Mouse (Mus musculus) myocyte (in vitro differentiated cells): ENCODE results near the gene Exosc3. TPM values are rescaled to one million over a fixed set of nuclear protein-coding genes. Genes with fewer than 3 reads are reported as not detected.
A peak's percentile ranks its signal among the peaks of the same experiment; 100 is the strongest.

ENCODE experiments used
- H3K27me3 ChIP-seq: one replicate; pipeline ENCODE4 v1.6.1; 2011; ENCODE audit not compliant: control insufficient read depth, insufficient read depth, insufficient read length
- H3K36me3 ChIP-seq: one replicate; pipeline ENCODE4 v1.6.1; 2011; ENCODE audit not compliant: control insufficient read depth, insufficient read depth
- H3K4me2 ChIP-seq: one replicate; pipeline ENCODE4 v1.6.1; 2011; ENCODE audit warnings: low read depth, control low read depth
- H3K4me3 ChIP-seq: one replicate; pipeline ENCODE4 v1.5.1; 2011; ENCODE audit warnings: mild to moderate bottlenecking, control low read depth, moderate library complexity
- H3K79me2 ChIP-seq: one replicate; pipeline ENCODE4 v1.6.1; 2011; ENCODE audit not compliant: control insufficient read depth, insufficient read depth
- H3ac ChIP-seq: one replicate; pipeline ENCODE4 v1.6.1; 2011; ENCODE audit not compliant: control insufficient read depth, insufficient read length
- CEBPB ChIP-seq: IDR thresholded peaks from 2 replicates; pipeline ENCODE4 v1.6.1; 2011; ENCODE audit warnings: mild to moderate bottlenecking, moderate library complexity; ENCODE audit not compliant: poor library complexity, insufficient read depth, severe bottlenecking
- E2F4 ChIP-seq: IDR thresholded peaks from one replicate; pipeline ENCODE4 v1.6.1; 2011; ENCODE audit warnings: mild to moderate bottlenecking, control low read depth, moderate library complexity; ENCODE audit not compliant: insufficient read depth
- MAX ChIP-seq: IDR thresholded peaks from one replicate; pipeline ENCODE4 v1.6.1; 2011; ENCODE audit warnings: low read depth, mild to moderate bottlenecking, control low read depth
- MYOD1 ChIP-seq, 3 experiments: IDR thresholded peaks; one replicate each; pipeline ENCODE4 v1.6.1; 2011; ENCODE audit warnings: control low read depth in 2 of 3, low read depth in 2 of 3, mild to moderate bottlenecking in 2 of 3, moderate library complexity in 1 of 3; ENCODE audit not compliant: insufficient read length in 2 of 3, control insufficient read depth in 1 of 3
- MYOG ChIP-seq, 3 experiments: IDR thresholded peaks; one replicate each; pipeline ENCODE4 v1.6.1; 2011; ENCODE audit warnings: control low read depth in 2 of 3, low read depth in 2 of 3, mild to moderate bottlenecking in 2 of 3; ENCODE audit not compliant: insufficient read length in 2 of 3, control insufficient read depth in 1 of 3, insufficient read depth in 1 of 3
- POLR2A ChIP-seq: IDR thresholded peaks from one replicate; pipeline ENCODE4 v1.6.1; 2011; ENCODE audit warnings: low read depth, mild to moderate bottlenecking, control low read depth, moderate library complexity; ENCODE audit not compliant: insufficient read length
- POLR2AphosphoS2 ChIP-seq: IDR thresholded peaks from one replicate; pipeline ENCODE4 v1.6.1; 2011; ENCODE audit warnings: low read depth, control low read depth; ENCODE audit not compliant: insufficient read length
- REST ChIP-seq: IDR thresholded peaks from one replicate; pipeline ENCODE4 v1.6.1; 2011; ENCODE audit warnings: mild to moderate bottlenecking, control low read depth, moderate library complexity; ENCODE audit not compliant: insufficient read depth, insufficient read length
- SRF ChIP-seq: IDR thresholded peaks from one replicate; pipeline ENCODE4 v1.6.1; 2011; ENCODE audit warnings: low read depth; ENCODE audit not compliant: control insufficient read depth, insufficient read length
- TCF12 ChIP-seq: IDR thresholded peaks from one replicate; pipeline ENCODE4 v1.6.1; 2011; ENCODE audit warnings: mild to moderate bottlenecking, control low read depth; ENCODE audit not compliant: poor library complexity, insufficient read depth, severe bottlenecking
- TCF3 ChIP-seq: IDR thresholded peaks from one replicate; pipeline ENCODE4 v1.6.1; 2011; ENCODE audit warnings: low read depth, control low read depth; ENCODE audit not compliant: insufficient read length
- USF1 ChIP-seq: IDR thresholded peaks from one replicate; pipeline ENCODE4 v1.6.1; 2011; ENCODE audit warnings: low read depth, mild to moderate bottlenecking, control low read depth, moderate library complexity
- polyA plus RNA-seq: library from polyadenylated mRNA; unstranded; fragments of >200 nt; fragmentation: generic; extraction: Trizol; gene quantifications from one replicate; pipeline ENCODE4 v1.2.1, GENCODE M21; 2012; ENCODE audit warnings: missing spikeins

The Exosc3 gene
- polyA plus RNA-seq, 1 experiment = 32.6 TPM

DNA sequence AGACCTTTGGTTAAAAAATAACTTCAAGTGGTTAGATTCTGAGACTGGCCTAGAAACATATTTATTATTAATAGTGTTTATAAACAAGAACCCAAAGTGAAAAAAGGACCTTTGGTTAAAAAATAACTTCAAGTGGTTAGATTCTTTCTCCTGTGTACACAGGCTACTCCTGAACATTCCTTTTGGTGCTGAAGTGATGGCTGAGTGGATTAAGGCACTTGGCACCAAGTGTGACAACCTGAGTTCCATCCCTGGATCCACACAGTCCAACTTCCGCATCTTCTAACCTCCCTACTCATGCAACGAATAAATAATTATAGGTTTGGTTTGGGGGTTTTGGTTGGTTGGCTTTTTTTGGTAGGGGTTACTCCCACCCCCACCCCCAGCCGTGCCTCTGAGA is 28.7 kb upstream of the Exosc3 start:
- H3K36me3 ChIP-seq = peaks cover 41% of the 10 kb centered on the region
- no peaks in the 10 kb centered on the region for H3K27me3 ChIP-seq
- no peaks in the 10 kb centered on the region for H3K79me2 ChIP-seq
- no peak overlapping the region for H3K4me3 ChIP-seq
- no peak overlapping the region for H3K4me2 ChIP-seq
- TF ChIP-seq POLR2AphosphoS2 (no peak), E2F4 (no peak), SRF (no peak), USF1 (no peak), MYOG (IDR thresholded peaks at IDR 0.05; ENCODE audit: control insufficient read depth in 1 of 3, insufficient read depth in 1 of 3, insufficient read length in 2 of 3, low read depth in 2 of 3) (no peak), MAX (no peak), TCF3 (no peak), TCF12 (no peak), CEBPB (no peak), POLR2A (no peak), REST (no peak), MYOD1 (IDR thresholded peaks at IDR 0.05; ENCODE audit: control insufficient read depth in 1 of 3, insufficient read length in 2 of 3, low read depth in 2 of 3) (no peak)
- no peak overlapping the region for H3ac ChIP-seq

DNA sequence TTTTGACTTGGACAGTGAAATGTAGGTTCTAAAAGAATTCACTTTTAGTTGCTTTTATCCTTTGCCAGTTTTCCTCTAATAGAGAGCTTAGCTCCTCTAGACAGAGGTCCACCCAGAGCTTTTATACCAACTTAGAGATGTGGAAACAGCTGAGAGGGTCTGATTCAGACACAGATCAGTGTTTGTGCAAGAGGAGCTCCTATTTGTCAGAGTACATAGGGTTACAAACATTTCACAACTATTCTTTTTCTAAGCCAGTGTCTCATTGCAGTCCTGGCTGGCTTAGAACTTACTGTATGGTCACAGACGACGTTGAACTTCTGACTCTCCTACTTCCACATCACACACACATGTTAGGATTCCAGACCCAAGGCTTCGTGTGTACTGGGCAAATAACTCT is 14.1 kb upstream of the Exosc3 start:
- H3K79me2 ChIP-seq = peaks cover 14% of the 10 kb centered on the region
- peaks cover 11% of the 10 kb centered on the region for H3K36me3 ChIP-seq
- TF ChIP-seq SRF = no peak
- no peak for TF ChIP-seq POLR2A
- no peak for TF ChIP-seq CEBPB
- TF ChIP-seq POLR2AphosphoS2 = no peak
- no peak for TF ChIP-seq MAX
- TF ChIP-seq MYOG (IDR thresholded peaks at IDR 0.05; ENCODE audit: control insufficient read depth in 1 of 3, insufficient read depth in 1 of 3, insufficient read length in 2 of 3, low read depth in 2 of 3) = no peak
- no peak for TF ChIP-seq REST
- no peak for TF ChIP-seq TCF12
- no peak for TF ChIP-seq E2F4
- no peak for TF ChIP-seq MYOD1 (IDR thresholded peaks at IDR 0.05; ENCODE audit: control insufficient read depth in 1 of 3, insufficient read length in 2 of 3, low read depth in 2 of 3)
- no peak overlapping the region for H3K4me2 ChIP-seq
- no peaks in the 10 kb centered on the region for H3K27me3 ChIP-seq
- H3ac ChIP-seq = no peak overlapping the region
- H3K4me3 ChIP-seq = no peak overlapping the region

DNA sequence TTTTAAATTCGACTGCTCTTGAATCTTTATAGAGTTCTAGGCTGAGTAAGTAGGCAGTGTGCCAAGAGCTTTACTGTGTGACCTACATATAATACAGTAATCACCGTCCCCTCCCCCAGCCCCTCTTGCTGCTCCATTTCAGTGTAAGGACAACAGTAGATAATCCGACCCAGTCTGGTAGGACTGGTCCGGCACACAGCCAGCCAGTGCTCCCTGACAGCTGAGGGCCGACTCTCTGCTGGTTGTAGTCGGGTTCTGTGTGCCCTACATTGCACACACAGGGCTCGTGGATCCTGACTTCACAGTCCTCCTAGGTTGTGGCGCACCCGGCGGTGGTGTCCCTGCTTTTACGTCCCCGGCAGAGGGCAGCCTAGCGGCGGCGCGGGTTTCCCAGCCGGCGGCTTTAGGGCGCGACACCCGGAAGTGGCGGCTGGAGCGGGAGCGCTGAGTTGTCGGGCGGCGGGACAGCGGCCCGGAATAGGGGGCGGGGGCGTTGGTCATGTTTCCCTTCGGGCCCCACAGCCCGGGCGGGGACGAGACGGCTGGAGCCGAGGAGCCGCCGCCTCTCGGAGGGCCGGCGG is 773 bp downstream of the Exosc3 start, which contains the start of gene Dcaf10:
Dcaf10 (plus strand) TSS at position 433 of the 581 bp plus-strand sequence.
- H3K79me2 ChIP-seq = peaks cover 43% of the 10 kb centered on the region
- TF ChIP-seq REST = no peak
- TF ChIP-seq MAX = no peak
- peak; percentile 92 for TF ChIP-seq POLR2AphosphoS2
- peak; percentile 57 for TF ChIP-seq E2F4
- no peak for TF ChIP-seq TCF3
- TF ChIP-seq POLR2A = peak; percentile 79
- TF ChIP-seq MYOG (IDR thresholded peaks at IDR 0.05; ENCODE audit: control insufficient read depth in 1 of 3, insufficient read depth in 1 of 3, insufficient read length in 2 of 3, low read depth in 2 of 3) = peak in 1 of 3 experiments; percentile 46
- TF ChIP-seq MYOD1 (IDR thresholded peaks at IDR 0.05; ENCODE audit: control insufficient read depth in 1 of 3, insufficient read length in 2 of 3, low read depth in 2 of 3) = peak in 1 of 3 experiments; percentile 6
- no peak for TF ChIP-seq TCF12
- TF ChIP-seq SRF = no peak
- no peak for TF ChIP-seq CEBPB
- peak within 1 kb of the TSS; percentile 99 for H3K4me2 ChIP-seq
- no peaks in the 10 kb centered on the region for H3K27me3 ChIP-seq
- H3K4me3 ChIP-seq = peak within 1 kb of the TSS; percentile 73
- H3K36me3 ChIP-seq = peaks cover 8% of the 10 kb centered on the region
- peak within 1 kb of the TSS; percentile 79 for H3ac ChIP-seq

DNA sequence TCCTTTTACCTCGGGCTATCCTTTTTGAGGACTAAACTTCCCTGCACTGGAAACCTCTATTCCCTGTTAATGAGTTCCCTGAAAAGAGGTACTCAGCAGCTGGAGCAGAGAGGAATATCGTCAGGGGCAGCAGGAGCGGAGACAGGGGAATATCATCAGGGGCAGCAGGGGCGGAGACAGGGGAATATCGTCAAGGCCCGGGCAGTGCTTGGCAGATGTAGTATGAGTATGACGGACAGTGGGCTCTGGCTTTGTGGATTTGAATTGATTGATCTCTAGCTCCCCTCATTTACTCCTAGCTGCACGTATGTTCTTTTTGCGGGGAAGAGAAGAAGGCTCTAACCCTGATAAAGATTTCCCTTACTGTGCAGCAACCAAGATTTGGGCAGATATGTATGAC is 1.3 kb downstream of the Exosc3 start:
- H3K27me3 ChIP-seq = no peaks in the 10 kb centered on the region
- H3K4me2 ChIP-seq = peak overlapping the region; percentile 99
- peaks cover 8% of the 10 kb centered on the region for H3K36me3 ChIP-seq
- TF ChIP-seq MYOG (IDR thresholded peaks at IDR 0.05; ENCODE audit: control insufficient read depth in 1 of 3, insufficient read depth in 1 of 3, insufficient read length in 2 of 3, low read depth in 2 of 3) = no peak
- no peak for TF ChIP-seq TCF12
- no peak for TF ChIP-seq POLR2AphosphoS2
- no peak for TF ChIP-seq MYOD1 (IDR thresholded peaks at IDR 0.05; ENCODE audit: control insufficient read depth in 1 of 3, insufficient read length in 2 of 3, low read depth in 2 of 3)
- no peak for TF ChIP-seq SRF
- TF ChIP-seq MAX = no peak
- TF ChIP-seq REST = no peak
- TF ChIP-seq TCF3 = no peak
- TF ChIP-seq CEBPB = no peak
- no peak for TF ChIP-seq E2F4
- no peak for TF ChIP-seq USF1
- TF ChIP-seq POLR2A = no peak
- peaks cover 38% of the 10 kb centered on the region for H3K79me2 ChIP-seq
- peak overlapping the region; percentile 73 for H3K4me3 ChIP-seq
- peak overlapping the region; percentile 79 for H3ac ChIP-seq
